Mouse (Mus musculus) CH12.LX (cell line): ENCODE measurements around the gene Gdf15. TPM values are rescaled to one million over a fixed set of nuclear protein-coding genes. Genes with fewer than 3 reads are reported as not detected.

Experiments
- DNase-seq: peaks from one replicate; pipeline ENCODE4 v3.0.0-alpha.2; 2013; ENCODE audit errors: extremely low read depth
- H3K27ac ChIP-seq: 2 replicates; pipeline ENCODE4 v1.5.1; 2012; ENCODE audit warnings: low read depth, mild to moderate bottlenecking, control low read depth, moderate library complexity; ENCODE audit not compliant: insufficient read depth
- H3K27me3 ChIP-seq: replicated peaks from 2 replicates; pipeline ENCODE3; 2012; ENCODE audit warnings: inconsistent platforms
- H3K36me3 ChIP-seq, 2 experiments: replicated peaks in 1 of 2; 2 replicates each; pipeline versions ENCODE3 to v1.6.1; 2012; ENCODE audit warnings: inconsistent platforms in 1 of 2, low read length in 1 of 2, mild to moderate bottlenecking in 1 of 2, mixed read lengths in 1 of 2, moderate library complexity in 1 of 2; ENCODE audit not compliant: control insufficient read depth in 1 of 2, insufficient read depth in 1 of 2
- H3K4me1 ChIP-seq, 2 experiments: 2 replicates each; pipeline ENCODE4 v1.6.1; 2012; ENCODE audit warnings: inconsistent platforms in 1 of 2, moderate library complexity in 1 of 2; ENCODE audit not compliant: insufficient read depth in 2 of 2, control insufficient read depth in 1 of 2
- H3K4me2 ChIP-seq: 2 replicates; pipeline ENCODE4 v1.6.1; 2012; ENCODE audit warnings: low read depth, mild to moderate bottlenecking, control low read depth; ENCODE audit not compliant: poor library complexity, insufficient read depth, severe bottlenecking
- H3K4me3 ChIP-seq, 3 experiments: fragments of 150-350 bp in 1 of 3; sonication (generic) in 1 of 3; replicated peaks in 1 of 3; 2 replicates each; pipeline versions ENCODE3 to v1.5.1; 2011 to 2012; ENCODE audit warnings: low read depth in 2 of 3, low read length in 2 of 3, mild to moderate bottlenecking in 2 of 3, moderate library complexity in 2 of 3, control low read depth in 1 of 3, improper control_type of control experiment in 1 of 3, inconsistent platforms in 1 of 3, mixed read lengths in 1 of 3; ENCODE audit not compliant: poor library complexity in 1 of 3
- H3K79me2 ChIP-seq: replicated peaks from 2 replicates; pipeline ENCODE4 v1.6.1; 2012; ENCODE audit warnings: mild to moderate bottlenecking, moderate library complexity; ENCODE audit not compliant: control insufficient read depth, poor library complexity, insufficient read depth, severe bottlenecking; ENCODE audit errors: extremely low read depth
- H3K9ac ChIP-seq: 2 replicates; pipeline ENCODE4 v1.6.1; 2012; ENCODE audit warnings: low read depth, mild to moderate bottlenecking, control low read depth, moderate library complexity; ENCODE audit not compliant: insufficient read depth
- H3K9me3 ChIP-seq: replicated peaks from 2 replicates; pipeline ENCODE3; 2012; ENCODE audit warnings: low read length, inconsistent platforms, mixed read lengths
- BHLHE40 ChIP-seq: IDR thresholded peaks from 2 replicates; pipeline ENCODE4 v1.6.1; 2011; ENCODE audit warnings: mild to moderate bottlenecking, low read depth, low read length, improper control_type of control experiment
- CHD1 ChIP-seq: IDR thresholded peaks from 2 replicates; pipeline ENCODE4 v1.6.1; 2012; ENCODE audit warnings: low read depth, low read length, improper control_type of control experiment, inconsistent platforms
- CHD2 ChIP-seq: IDR thresholded peaks from 2 replicates; pipeline ENCODE4 v1.6.1; 2011; ENCODE audit warnings: low read length, improper control_type of control experiment
- CTCF ChIP-seq, 2 experiments: IDR thresholded peaks in 1 of 2; conservative IDR thresholded peaks in 1 of 2; 2 replicates each; pipeline ENCODE4 v1.5.1; 2011 to 2012; ENCODE audit warnings: low read depth in 2 of 2, low read length in 2 of 2, improper control_type of control experiment in 1 of 2, inconsistent platforms in 1 of 2, mild to moderate bottlenecking in 1 of 2, moderate library complexity in 1 of 2
- E2F4 ChIP-seq: IDR thresholded peaks from 2 replicates; pipeline ENCODE4 v1.6.1; 2011; ENCODE audit warnings: low read depth, low read length, improper control_type of control experiment; ENCODE audit not compliant: insufficient replicate concordance
- ELF1 ChIP-seq: IDR thresholded peaks from 2 replicates; pipeline ENCODE4 v1.6.1; 2014; ENCODE audit warnings: low read depth, mild to moderate bottlenecking, inconsistent platforms, low read length, improper control_type of control experiment
- EP300 ChIP-seq: IDR thresholded peaks from 2 replicates; pipeline ENCODE4 v1.6.1; 2011; ENCODE audit warnings: low read length, improper control_type of control experiment
- HCFC1 ChIP-seq: IDR thresholded peaks from 2 replicates; pipeline ENCODE4 v1.6.1; 2012; ENCODE audit warnings: low read depth, mild to moderate bottlenecking, inconsistent platforms, low read length, improper control_type of control experiment
- IRF4 ChIP-seq: IDR thresholded peaks from 2 replicates; pipeline ENCODE4 v1.6.1; 2014; ENCODE audit warnings: low read depth, mild to moderate bottlenecking, inconsistent platforms, low read length, improper control_type of control experiment
- KAT2A ChIP-seq: IDR thresholded peaks from 2 replicates; pipeline ENCODE4 v1.6.1; 2012; ENCODE audit warnings: low read length, improper control_type of control experiment, inconsistent platforms; ENCODE audit not compliant: insufficient replicate concordance
- MAX ChIP-seq: IDR thresholded peaks from 2 replicates; pipeline ENCODE4 v1.6.1; 2011; ENCODE audit warnings: low read length, improper control_type of control experiment
- MAZ ChIP-seq: IDR thresholded peaks from 2 replicates; pipeline ENCODE4 v1.6.1; 2012; ENCODE audit warnings: low read depth, mild to moderate bottlenecking, inconsistent platforms, low read length, improper control_type of control experiment, moderate library complexity
- MEF2A ChIP-seq: IDR thresholded peaks from 2 replicates; pipeline ENCODE4 v1.6.1; 2014; ENCODE audit warnings: low read depth, mild to moderate bottlenecking, inconsistent platforms, low read length, improper control_type of control experiment, borderline replicate concordance
- MXI1 ChIP-seq: IDR thresholded peaks from 2 replicates; pipeline ENCODE4 v1.6.1; 2011; ENCODE audit warnings: mild to moderate bottlenecking, low read depth, low read length, improper control_type of control experiment
- MYC ChIP-seq: IDR thresholded peaks from 2 replicates; pipeline ENCODE4 v1.6.1; 2011; ENCODE audit warnings: low read depth, mild to moderate bottlenecking, improper control_type of control experiment, low read length
- NELFE ChIP-seq: IDR thresholded peaks from 2 replicates; pipeline ENCODE4 v1.6.1; 2011; ENCODE audit warnings: low read depth, low read length, improper control_type of control experiment
- NRF1 ChIP-seq: IDR thresholded peaks from 2 replicates; pipeline ENCODE4 v1.6.1; 2014; ENCODE audit warnings: low read depth, mild to moderate bottlenecking, inconsistent platforms, low read length, improper control_type of control experiment, moderate library complexity
- POLR2AphosphoS2 ChIP-seq: IDR thresholded peaks from 2 replicates; pipeline ENCODE4 v1.6.1; 2011; ENCODE audit warnings: low read depth, low read length, improper control_type of control experiment
- RAD21 ChIP-seq: IDR thresholded peaks from 2 replicates; pipeline ENCODE4 v1.6.1; 2011; ENCODE audit warnings: low read depth, mild to moderate bottlenecking, low read length, improper control_type of control experiment, moderate library complexity
- RCOR1 ChIP-seq: conservative IDR thresholded peaks from 2 replicates; pipeline ENCODE4 v1.6.1; 2012; ENCODE audit warnings: low read depth, mild to moderate bottlenecking, inconsistent platforms, low read length, improper control_type of control experiment
- SIN3A ChIP-seq: IDR thresholded peaks from 2 replicates; pipeline ENCODE4 v1.6.1; 2012; ENCODE audit warnings: low read length, improper control_type of control experiment, inconsistent platforms
- SMC3 ChIP-seq: IDR thresholded peaks from 2 replicates; pipeline ENCODE4 v1.6.1; 2011; ENCODE audit warnings: low read depth, low read length, improper control_type of control experiment
- TCF12 ChIP-seq: IDR thresholded peaks from 2 replicates; pipeline ENCODE4 v1.6.1; 2014; ENCODE audit warnings: low read depth, mild to moderate bottlenecking, inconsistent platforms, low read length, improper control_type of control experiment
- USF1 ChIP-seq: IDR thresholded peaks from 2 replicates; pipeline ENCODE4 v1.6.1; 2014; ENCODE audit warnings: low read depth, mild to moderate bottlenecking, inconsistent platforms, low read length, improper control_type of control experiment
- ZC3H11A ChIP-seq: IDR thresholded peaks from 2 replicates; pipeline ENCODE4 v1.6.1; 2012; ENCODE audit warnings: low read depth, mild to moderate bottlenecking, inconsistent platforms, low read length, improper control_type of control experiment
- ZMIZ1 ChIP-seq: IDR thresholded peaks from 2 replicates; pipeline ENCODE4 v1.6.1; 2012; ENCODE audit warnings: low read depth, mild to moderate bottlenecking, inconsistent platforms, low read length, improper control_type of control experiment
- ZNF384 ChIP-seq: IDR thresholded peaks from 2 replicates; pipeline ENCODE4 v1.6.1; 2012; ENCODE audit warnings: low read depth, low read length, improper control_type of control experiment, inconsistent platforms
- dilution Hi-C: fragments of 300-500 bp; cut with MboI; formaldehyde crosslinking; loops from 2 replicates; pipeline ENCODE4 v1.14.3; 2020; ENCODE audit warnings: low sequenced_read_pairs; ENCODE audit not compliant: extremely low pct_unique_long_range_greater_than_20kb, extremely low pct_ligation_motif_present
- in situ Hi-C: fragments of 300-500 bp; cut with MboI; formaldehyde crosslinking; loops from 3 replicates; pipeline ENCODE4 v1.14.3; 2019; ENCODE audit warnings: low sequenced_read_pairs, low pct_ligation_motif_present, low pct_unique_long_range_greater_than_20kb, mixed read lengths
- polyA plus RNA-seq: library from polyadenylated mRNA; unstranded; fragments of >175 nt; gene quantifications from 2 replicates; pipeline ENCODE4 v1.2.1, GENCODE M21; 2012; ENCODE audit warnings: low read depth; ENCODE audit not compliant: insufficient read length
- total RNA-seq, 2 experiments: library from RNA; depleted of rRNA; stranded (reverse); fragments of 300-350 nt in 1 of 2; fragments of >200 nt in 1 of 2; gene quantifications; 2 replicates each; pipeline ENCODE4 v1.2.3; 2012 to 2014

Gene Gdf15
- total and polyA plus RNA-seq, 3 experiments: 0.16 to 0.21 TPM; not detected in 1

DNA sequence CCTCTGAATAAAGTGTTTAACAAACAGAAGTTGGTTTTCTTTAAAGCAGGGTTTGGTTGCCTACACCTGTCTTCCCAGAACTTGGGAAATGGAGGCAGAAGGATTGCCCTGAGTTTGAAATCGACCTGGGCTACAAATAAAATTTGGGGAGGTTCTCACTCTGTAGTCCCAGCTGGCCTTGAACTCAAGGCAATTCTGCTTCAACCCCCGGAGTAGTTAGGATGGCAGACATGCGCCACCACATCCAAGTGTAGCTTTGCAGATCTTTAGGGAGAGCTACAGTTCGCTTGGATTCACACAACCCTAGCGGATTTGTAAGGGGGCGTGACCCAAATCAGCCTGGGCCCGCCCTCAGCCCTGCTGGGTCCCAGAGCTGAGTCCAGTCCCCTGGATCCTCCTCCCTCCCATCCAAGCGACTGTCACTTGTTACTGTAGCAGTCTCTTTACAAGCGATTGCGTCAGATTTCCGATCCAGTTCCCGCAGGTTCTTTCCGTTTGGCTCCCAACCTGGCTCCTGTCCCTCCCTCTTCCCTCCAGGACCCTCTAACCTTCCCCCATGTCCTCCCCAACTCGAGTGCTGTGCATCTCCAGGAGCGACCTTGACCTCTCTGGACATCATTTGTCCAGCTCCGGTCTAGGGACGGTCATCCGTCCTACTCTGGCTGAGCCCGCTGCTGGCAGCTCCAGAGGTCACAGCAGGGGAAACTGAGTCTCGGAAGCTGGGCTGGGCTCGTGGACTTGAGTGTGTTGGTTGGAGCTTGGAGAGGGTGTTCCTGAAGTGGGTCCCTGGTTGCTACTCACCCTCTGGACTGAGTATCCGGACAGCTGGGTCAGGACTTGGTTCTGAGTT lies 1.5 kb downstream of the Gdf15 start:
- H3K4me1 ChIP-seq: peaks cover 24 to 67% of the 10 kb centered on the region in 2 experiments
- dilution Hi-C loops: no loop called here
- no peaks in the 10 kb centered on the region for H3K79me2 ChIP-seq
- H3K36me3 ChIP-seq: no peaks in the 10 kb centered on the region
- TF ChIP-seq MAZ (0 out of 2 replicates have a peak, but pooled peaks have one; percentile 2), RCOR1 (no peak), USF1 (no peak)
- no peak for DNase-seq
- H3K4me3 ChIP-seq: no peak overlapping the region
- H3K9me3 ChIP-seq: peaks cover 2% of the 10 kb centered on the region
- H3K9ac ChIP-seq: no peak overlapping the region
- in situ Hi-C loops: no loop called here
- H3K27me3 ChIP-seq: no peaks in the 10 kb centered on the region
- no peak overlapping the region for H3K4me2 ChIP-seq
- H3K27ac ChIP-seq: no peak overlapping the region

DNA sequence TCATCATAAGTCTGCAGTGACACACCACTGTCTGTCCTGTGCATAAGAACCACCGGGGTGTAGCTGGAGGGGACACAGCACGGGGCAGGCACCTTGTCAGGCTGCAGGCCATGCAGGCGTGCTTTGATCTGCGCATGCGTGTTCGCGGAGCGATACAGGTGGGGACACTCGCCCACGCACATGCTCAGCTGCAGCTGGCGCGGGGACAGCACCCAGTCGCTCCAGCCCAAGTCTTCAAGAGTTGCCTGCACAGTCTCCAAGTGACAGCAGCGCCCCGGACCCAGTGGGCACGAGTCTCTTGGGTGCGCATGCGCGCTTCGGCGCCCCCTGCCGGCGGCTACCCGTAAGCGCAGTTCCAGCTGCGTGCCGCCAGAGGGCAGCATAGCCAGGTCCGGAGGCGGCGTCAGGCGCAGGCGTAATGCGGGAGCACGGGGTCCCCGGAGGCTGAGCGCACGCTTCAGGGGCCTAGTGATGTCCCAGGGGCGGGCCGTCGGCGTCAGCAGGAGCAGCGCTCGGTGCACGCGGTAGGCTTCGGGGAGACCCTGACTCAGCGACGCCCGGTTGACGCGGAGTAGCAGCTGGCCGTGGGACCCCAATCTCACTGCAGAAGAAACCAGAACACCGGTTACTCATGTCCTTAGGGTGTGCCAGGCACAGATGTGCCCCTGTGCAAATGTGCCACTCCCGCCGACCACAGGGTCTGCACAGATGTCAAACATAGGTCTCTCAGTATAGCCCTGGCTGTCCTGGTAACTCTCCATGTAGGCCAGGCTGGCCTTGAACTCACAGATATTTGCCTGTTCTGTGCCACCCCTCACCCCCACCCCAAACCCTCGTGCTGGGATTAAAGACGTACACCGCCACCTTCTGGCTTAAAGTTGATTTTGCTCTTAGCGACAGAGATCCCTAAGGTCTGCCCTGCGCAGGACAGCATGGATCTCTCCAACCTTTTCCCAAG lies 2.4 kb downstream of the Gdf15 start:
- dilution Hi-C loops: no loop called here
- Histone ChIP-seq H3K9me3 (peaks cover 6% of the 10 kb centered on the region), H3K27me3 (no peaks in the 10 kb centered on the region), H3K9ac (no peak overlapping the region; the same call in 1 of the 2 replicates), H3K79me2 (no peaks in the 10 kb centered on the region), H3K36me3 (no peaks in the 10 kb centered on the region), H3K4me3 (peak overlapping the region; percentile 10 to 44 (median 32)), H3K27ac (peak overlapping the region; percentile 64), H3K4me1 (peaks cover 19 to 59% of the 10 kb centered on the region in 2 experiments), H3K4me2 (peak overlapping the region; percentile 17)
- peak; percentile 93 for DNase-seq
- in situ Hi-C loops: no loop called here
- TF ChIP-seq NRF1 (peak; percentile 94), BHLHE40 (peak; percentile 90), POLR2AphosphoS2 (no peak), USF1 (no peak), SIN3A (peak; percentile 90), MEF2A (peak; percentile 84), CTCF (conservative IDR thresholded peaks at IDR 0.05 in 1 of 2, IDR thresholded peaks at IDR 0.05 in 1 of 2; ENCODE audit: low read depth in 2 of 2, low read length in 2 of 2) (peak; percentile 90 to 100), RCOR1 (no peak), KAT2A (peak; percentile 55; the same call in 1 of the 2 replicates), IRF4 (peak; percentile 72; the same call in 1 of the 2 replicates), MAZ (peak; percentile 77), ELF1 (peak; percentile 65), RAD21 (peak; percentile 57), CHD1 (no peak), NELFE (peak; percentile 99), SMC3 (peak; percentile 97), MXI1 (peak; percentile 76), EP300 (peak; percentile 24; the same call in 1 of the 2 replicates), MAX (peak; percentile 93), ZC3H11A (no peak; the same call in 1 of the 2 replicates), HCFC1 (peak; percentile 69; the same call in 1 of the 2 replicates), ZNF384 (no peak), TCF12 (peak; percentile 86), E2F4 (no peak), CHD2 (no peak; the same call in 1 of the 2 replicates), MYC (peak; percentile 87), ZMIZ1 (0 out of 2 replicates have a peak, but pooled peaks have one; percentile 36)
